Mouse (Mus musculus): ENCODE measurements around the gene Papln. TPM values are rescaled to one million over a fixed set of nuclear protein-coding genes. Genes with fewer than 3 reads are reported as not detected.

The Papln gene
- total and polyA plus RNA-seq, 3 experiments, result 0.09 to 0.51 TPM; not detected in 1

GRCm38 (mm10) chr12:83764044-83764365, 571 bp downstream of the Papln start:
- H3K27me3 ChIP-seq (replicated peaks), result no peaks in the 10 kb centered on the region
- in situ Hi-C loops (cut with MboI; ENCODE audit: low pct_ligation_motif_present, low pct_unique_long_range_greater_than_20kb, low sequenced_read_pairs) (loop anchor here (25.0 kb wide), 1 partner anchor 652 kb away; no protein-coding TSS in a partner anchor), dilution Hi-C loops (cut with MboI; ENCODE audit: extremely low pct_ligation_motif_present, extremely low pct_unique_long_range_greater_than_20kb, low sequenced_read_pairs) (no loop called here)
- no peak overlapping the region for H3K4me3 ChIP-seq (replicated peaks in 1 of 3; ENCODE audit: low read depth in 2 of 3, low read length in 2 of 3, poor library complexity in 1 of 3)
- TF ChIP-seq JUN (IDR thresholded peaks at IDR 0.05; ENCODE audit: insufficient read depth, low read depth, low read length) (no peak), UBTF (IDR thresholded peaks at IDR 0.05; ENCODE audit: low read depth, low read length) (no peak), SIN3A (IDR thresholded peaks at IDR 0.05; ENCODE audit: low read length) (no peak), EP300 (IDR thresholded peaks at IDR 0.05; ENCODE audit: low read length) (no peak), MYC (IDR thresholded peaks at IDR 0.05; ENCODE audit: low read depth, low read length) (no peak), USF1 (IDR thresholded peaks at IDR 0.05; ENCODE audit: low read depth, low read length) (no peak), ZNF384 (IDR thresholded peaks at IDR 0.05; ENCODE audit: low read depth, low read length) (no peak), ETS1 (conservative IDR thresholded peaks at IDR 0.05; ENCODE audit: low read depth, low read length) (no peak), CHD2 (IDR thresholded peaks at IDR 0.05; ENCODE audit: low read length) (no peak), RAD21 (IDR thresholded peaks at IDR 0.05; ENCODE audit: low read depth, low read length) (no peak), CTCF (conservative IDR thresholded peaks at IDR 0.05 in 1 of 2, IDR thresholded peaks at IDR 0.05 in 1 of 2; ENCODE audit: low read depth in 2 of 2, low read length in 2 of 2) (no peak), MXI1 (IDR thresholded peaks at IDR 0.05; ENCODE audit: low read depth, low read length) (no peak), MAZ (IDR thresholded peaks at IDR 0.05; ENCODE audit: low read depth, low read length) (no peak), CHD1 (IDR thresholded peaks at IDR 0.05; ENCODE audit: low read depth, low read length) (no peak), E2F4 (IDR thresholded peaks at IDR 0.05; ENCODE audit: insufficient replicate concordance, low read depth, low read length) (no peak), TBP (conservative IDR thresholded peaks at IDR 0.05; ENCODE audit: low read depth, low read length) (no peak), ELF1 (IDR thresholded peaks at IDR 0.05; ENCODE audit: low read depth, low read length) (no peak)
- H3K36me3 ChIP-seq (replicated peaks in 1 of 2; ENCODE audit: control insufficient read depth in 1 of 2, insufficient read depth in 1 of 2, low read length in 1 of 2), result no peaks in the 10 kb centered on the region
- peaks cover 0 to 12% of the 10 kb centered on the region in 2 experiments; a peak in 3 of 4 replicates for H3K4me1 ChIP-seq (ENCODE audit: control insufficient read depth in 1 of 2, insufficient read depth in 2 of 2)
- no peak for DNase-seq (ENCODE audit: extremely low read depth)
- no peak overlapping the region for H3K9ac ChIP-seq (ENCODE audit: insufficient read depth, low read depth)
- no peak overlapping the region for H3K27ac ChIP-seq (ENCODE audit: insufficient read depth, low read depth)
- no peak overlapping the region for H3K4me2 ChIP-seq (ENCODE audit: insufficient read depth, low read depth, poor library complexity, severe bottlenecking)
- H3K9me3 ChIP-seq (replicated peaks; ENCODE audit: low read length), result no peaks in the 10 kb centered on the region
- no peaks in the 10 kb centered on the region for H3K79me2 ChIP-seq (replicated peaks; ENCODE audit: control insufficient read depth, extremely low read depth, insufficient read depth, poor library complexity, severe bottlenecking)

- Histone ChIP-seq H3K27ac (ENCODE audit: insufficient read depth, low read depth) (no peak overlapping the region), H3K9ac (ENCODE audit: insufficient read depth, low read depth) (no peak overlapping the region), H3K4me3 (replicated peaks in 1 of 3; ENCODE audit: low read depth in 2 of 3, low read length in 2 of 3, poor library complexity in 1 of 3) (no peak overlapping the region), H3K79me2 (replicated peaks; ENCODE audit: control insufficient read depth, extremely low read depth, insufficient read depth, poor library complexity, severe bottlenecking) (no peaks in the 10 kb centered on the region), H3K36me3 (replicated peaks in 1 of 2; ENCODE audit: control insufficient read depth in 1 of 2, insufficient read depth in 1 of 2, low read length in 1 of 2) (no peaks in the 10 kb centered on the region), H3K9me3 (replicated peaks; ENCODE audit: low read length) (no peaks in the 10 kb centered on the region), H3K4me2 (ENCODE audit: insufficient read depth, low read depth, poor library complexity, severe bottlenecking) (no peak overlapping the region), H3K27me3 (replicated peaks) (no peaks in the 10 kb centered on the region), H3K4me1 (ENCODE audit: control insufficient read depth in 1 of 2, insufficient read depth in 2 of 2) (peaks cover 0 to 12% of the 10 kb centered on the region in 2 experiments; a peak in 3 of 4 replicates)
- TF ChIP-seq TBP (conservative IDR thresholded peaks at IDR 0.05; ENCODE audit: low read depth, low read length) (no peak), SIN3A (IDR thresholded peaks at IDR 0.05; ENCODE audit: low read length) (no peak), JUND (conservative IDR thresholded peaks at IDR 0.05; ENCODE audit: low read depth, low read length) (no peak)
- dilution Hi-C loops (cut with MboI; ENCODE audit: extremely low pct_ligation_motif_present, extremely low pct_unique_long_range_greater_than_20kb, low sequenced_read_pairs), result no loop called here
- in situ Hi-C loops (cut with MboI; ENCODE audit: low pct_ligation_motif_present, low pct_unique_long_range_greater_than_20kb, low sequenced_read_pairs), result loop anchor here (25.0 kb wide), 1 partner anchor 652 kb away; no protein-coding TSS in a partner anchor
- DNase-seq (ENCODE audit: extremely low read depth), result no peak
Observed at GRCm38 (mm10) chr12:83764519-83764918, 1.1 kb downstream of the Papln start.

Measured in CH12.LX (cell line).